Mouse (Mus musculus) neutrophil, adult 5-6 weeks (primary cell): ENCODE results near the gene Gal3st4. TPM values are rescaled to one million over a fixed set of nuclear protein-coding genes. Genes with fewer than 3 reads are reported as not detected.
A peak's percentile ranks its signal among the peaks of the same experiment; 100 is the strongest.

Experiments
- ATAC-seq: fragments of 151-379, 151-347 bp; 2 replicates; pipeline ENCODE4 v1.8.0; 2017; ENCODE audit warnings: mild to moderate bottlenecking, moderate TSS enrichment; ENCODE audit not compliant: insufficient number of reproducible peaks, poor library complexity, low FRiP score, severe bottlenecking; ENCODE audit errors: extremely low read depth
- total RNA-seq: library from RNA; stranded (forward); fragments of 200-1000 nt; gene quantifications from 2 replicates; pipeline ENCODE4 v1.2.3, GENCODE M21; 2017

The Gal3st4 gene
- total RNA-seq = 0.37 TPM in 1 of 2 replicates, not detected in the other

GRCm38 (mm10) chr5:138272409-138272923, at the start of gene Gal3st4:
TSS of gene Gal3st4 (minus strand) at chr5:138272840.
- no peak for ATAC-seq

- ATAC-seq = no peak
These were observed 40.2 kb upstream of the Gal3st4 start for GRCm38 (mm10) chr5:138312795-138313194.

GRCm38 (mm10) chr5:138299613-138300012, 27.0 kb upstream of the Gal3st4 start:
- ATAC-seq = no peak

GRCm38 (mm10) chr5:138294158-138294557, 21.5 kb upstream of the Gal3st4 start:
- no peak for ATAC-seq

- no peak for ATAC-seq
These were observed 19.0 kb upstream of the Gal3st4 start for GRCm38 (mm10) chr5:138291638-138292037.

- no peak for ATAC-seq
These were observed 15.2 kb upstream of the Gal3st4 start for GRCm38 (mm10) chr5:138287861-138288260.

GRCm38 (mm10) chr5:138283540-138283939, 10.9 kb upstream of the Gal3st4 start:
- no peak for ATAC-seq

- ATAC-seq = no peak
These were observed 9.2 kb upstream of the Gal3st4 start for GRCm38 (mm10) chr5:138281798-138282197.

- ATAC-seq = no peak
These were observed 8.2 kb upstream of the Gal3st4 start for GRCm38 (mm10) chr5:138280829-138281228.

- no peak for ATAC-seq
These were observed 7.8 kb upstream of the Gal3st4 start for GRCm38 (mm10) chr5:138280425-138280768.

- peak; percentile 92 for ATAC-seq
These were observed 7.2 kb upstream of the Gal3st4 start, which contains the start of the genes Gm43720, Gpc2 and Stag3 for GRCm38 (mm10) chr5:138279585-138280424. TSS of gene Gm43720 (minus strand) at chr5:138279958. TSS of gene Gpc2 (minus strand) at chr5:138280005. TSS of gene Stag3 (plus strand) at chr5:138280240.

- no peak for ATAC-seq
These were observed 5.4 kb upstream of the Gal3st4 start for GRCm38 (mm10) chr5:138277994-138278393.

- ATAC-seq = no peak
These were observed 2.8 kb upstream of the Gal3st4 start for GRCm38 (mm10) chr5:138275216-138276050.

GRCm38 (mm10) chr5:138274186-138274585, 1.5 kb upstream of the Gal3st4 start:
- no peak for ATAC-seq

- ATAC-seq = no peak
These were observed 1.4 kb downstream of the Gal3st4 start for GRCm38 (mm10) chr5:138271232-138271631.

GRCm38 (mm10) chr5:138268980-138269379, 3.7 kb downstream of the Gal3st4 start:
- no peak for ATAC-seq

GRCm38 (mm10) chr5:138267114-138267513, 5.5 kb downstream of the Gal3st4 start:
- no peak for ATAC-seq

GRCm38 (mm10) chr5:138265712-138266111, 6.9 kb downstream of the Gal3st4 start:
- ATAC-seq = no peak

GRCm38 (mm10) chr5:138264207-138264578, 8.4 kb downstream of the Gal3st4 start:
- ATAC-seq = no peak
